Mouse (Mus musculus) heart, embryonic 12.5 days (tissue): ENCODE data around the gene Ube2v1. TPM values are rescaled to one million over a fixed set of nuclear protein-coding genes. Genes with fewer than 3 reads are reported as not detected.
A peak's percentile ranks its signal among the peaks of the same experiment; 100 is the strongest.

Source experiments
- ATAC-seq: fragments of 200-750 bp; cut with Nextera tagmentation; 2 replicates; pipeline ENCODE4 v1.8.0; 2017; ENCODE audit warnings: moderate TSS enrichment, moderate library complexity; ENCODE audit not compliant: insufficient number of reproducible peaks, low FRiP score
- H3K27ac ChIP-seq: fragments of 300-500 bp; sonication (generic); 2 replicates; pipeline ENCODE4 v1.5.1; 2016; ENCODE audit warnings: mild to moderate bottlenecking, moderate library complexity; ENCODE audit not compliant: poor library complexity, severe bottlenecking
- H3K27me3 ChIP-seq: fragments of 300-500 bp; sonication (generic); replicated peaks from 2 replicates; pipeline ENCODE4 v1.6.1; 2016; ENCODE audit warnings: mild to moderate bottlenecking, moderate library complexity
- H3K36me3 ChIP-seq: fragments of 300-500 bp; sonication (generic); 2 replicates; pipeline ENCODE4 v1.6.1; 2016; ENCODE audit warnings: mild to moderate bottlenecking, moderate library complexity
- H3K4me1 ChIP-seq: fragments of 300-500 bp; sonication (generic); replicated peaks from 2 replicates; pipeline ENCODE4 v1.6.1; 2016; ENCODE audit warnings: mild to moderate bottlenecking
- H3K4me2 ChIP-seq: fragments of 300-500 bp; sonication (generic); 2 replicates; pipeline ENCODE4 v1.6.1; 2016; ENCODE audit warnings: mild to moderate bottlenecking, moderate library complexity
- H3K4me3 ChIP-seq: fragments of 300-500 bp; sonication (generic); 2 replicates; pipeline ENCODE4 v1.5.1; 2016; ENCODE audit warnings: mild to moderate bottlenecking
- H3K9ac ChIP-seq: fragments of 300-500 bp; sonication (generic); 2 replicates; pipeline ENCODE4 v1.6.1; 2016; ENCODE audit warnings: mild to moderate bottlenecking, moderate library complexity
- H3K9me3 ChIP-seq: fragments of 300-500 bp; sonication (generic); replicated peaks from 2 replicates; pipeline ENCODE4 v1.6.1; 2016; ENCODE audit warnings: mild to moderate bottlenecking, moderate library complexity
- WGBS: fragments of 180-500 bp; shearing (Covaris S2); methylation state at CpG from one replicate; pipeline ENCODE4 v1.1.7; 2016; 5-methylcytosine and 5-hydroxymethylcytosine counted together
- polyA plus RNA-seq: library from polyadenylated mRNA; unstranded; fragments of >200 nt; fragmentation: Nextera tagmentation; extraction: Ambion mirVana; gene quantifications from 2 replicates; pipeline ENCODE4 v1.2.1, GENCODE M21; 2016

Gene Ube2v1
- polyA plus RNA-seq, 1 experiment from 2014 or later: 216 TPM

GRCm38 (mm10) chr2:167588774-167589577 lies 42.9 kb downstream of the Ube2v1 start:
- Histone ChIP-seq H3K4me1 (peaks cover 43% of the 10 kb centered on the region), H3K4me3 (peak overlapping the region; percentile 32), H3K36me3 (no peaks in the 10 kb centered on the region), H3K27me3 (no peaks in the 10 kb centered on the region), H3K9ac (peak overlapping the region; percentile 55), H3K9me3 (no peaks in the 10 kb centered on the region), H3K27ac (peak overlapping the region; percentile 63), H3K4me2 (peak overlapping the region; percentile 64)
- peak; percentile 69 for ATAC-seq
- 12% methylated on average over 21 of the region's 21 CpGs for WGBS

- no peaks in the 10 kb centered on the region for H3K9me3 ChIP-seq
- no peak overlapping the region for H3K27ac ChIP-seq
- no peak overlapping the region for H3K4me3 ChIP-seq
- H3K36me3 ChIP-seq: no peaks in the 10 kb centered on the region
- peaks cover 59% of the 10 kb centered on the region for H3K4me1 ChIP-seq
- no peak overlapping the region for H3K4me2 ChIP-seq
- no peak for ATAC-seq
- no peaks in the 10 kb centered on the region for H3K27me3 ChIP-seq
- H3K9ac ChIP-seq: no peak overlapping the region
- WGBS: 37% methylated on average over 9 of the region's 9 CpGs
These were observed 44.9 kb downstream of the Ube2v1 start for GRCm38 (mm10) chr2:167586976-167587375.

- Histone ChIP-seq H3K27me3 (no peaks in the 10 kb centered on the region), H3K4me1 (peaks cover 66% of the 10 kb centered on the region), H3K4me2 (no peak overlapping the region), H3K9ac (peak overlapping the region; percentile 37), H3K36me3 (no peaks in the 10 kb centered on the region), H3K9me3 (no peaks in the 10 kb centered on the region), H3K27ac (peak overlapping the region; percentile 50; the same call in 1 of the 2 replicates), H3K4me3 (no peak overlapping the region)
- no peak for ATAC-seq
- 21% methylated on average over 8 of the region's 8 CpGs for WGBS
These were observed 45.9 kb downstream of the Ube2v1 start for GRCm38 (mm10) chr2:167586041-167586440.

GRCm38 (mm10) chr2:167585273-167585672 lies 46.6 kb downstream of the Ube2v1 start:
- 65% methylated on average over 2 of the region's 2 CpGs for WGBS
- no peak overlapping the region for H3K4me3 ChIP-seq
- no peaks in the 10 kb centered on the region for H3K36me3 ChIP-seq
- H3K27me3 ChIP-seq: no peaks in the 10 kb centered on the region
- H3K4me2 ChIP-seq: no peak overlapping the region
- ATAC-seq: no peak
- no peaks in the 10 kb centered on the region for H3K9me3 ChIP-seq
- peak overlapping the region; percentile 50; the same call in 1 of the 2 replicates for H3K27ac ChIP-seq
- H3K9ac ChIP-seq: no peak overlapping the region
- peaks cover 66% of the 10 kb centered on the region for H3K4me1 ChIP-seq

GRCm38 (mm10) chr2:167583161-167583952 lies 48.5 kb downstream of the Ube2v1 start:
- H3K27me3 ChIP-seq: no peaks in the 10 kb centered on the region
- peak overlapping the region; percentile 48 for H3K27ac ChIP-seq
- 25% methylated on average over 10 of the region's 10 CpGs for WGBS
- no peak overlapping the region for H3K4me3 ChIP-seq
- H3K9ac ChIP-seq: 0 out of 2 replicates have a peak overlapping the region, but pooled peaks have one; percentile 4
- H3K4me1 ChIP-seq: peaks cover 59% of the 10 kb centered on the region
- H3K36me3 ChIP-seq: no peaks in the 10 kb centered on the region
- no peak overlapping the region for H3K4me2 ChIP-seq
- H3K9me3 ChIP-seq: no peaks in the 10 kb centered on the region
- peak; percentile 61 for ATAC-seq

- Histone ChIP-seq H3K27ac (no peak overlapping the region), H3K9ac (no peak overlapping the region), H3K4me2 (no peak overlapping the region), H3K36me3 (no peaks in the 10 kb centered on the region), H3K4me1 (peaks cover 27% of the 10 kb centered on the region), H3K27me3 (no peaks in the 10 kb centered on the region), H3K4me3 (no peak overlapping the region), H3K9me3 (no peaks in the 10 kb centered on the region)
- 46% methylated on average over 5 of the region's 5 CpGs for WGBS
- no peak for ATAC-seq
These were observed 53.4 kb downstream of the Ube2v1 start for GRCm38 (mm10) chr2:167578521-167578920.

- Histone ChIP-seq H3K4me3 (no peak overlapping the region), H3K36me3 (no peaks in the 10 kb centered on the region), H3K27ac (no peak overlapping the region), H3K9ac (no peak overlapping the region), H3K9me3 (no peaks in the 10 kb centered on the region), H3K4me1 (peaks cover 15% of the 10 kb centered on the region), H3K4me2 (no peak overlapping the region), H3K27me3 (no peaks in the 10 kb centered on the region)
- ATAC-seq: no peak
- 58% methylated on average over 9 of the region's 9 CpGs for WGBS
These were observed 54.6 kb downstream of the Ube2v1 start for GRCm38 (mm10) chr2:167577186-167577785.

- Histone ChIP-seq H3K4me2 (no peak overlapping the region), H3K9ac (no peak overlapping the region), H3K36me3 (no peaks in the 10 kb centered on the region), H3K4me1 (peaks cover 4% of the 10 kb centered on the region; the same call in 1 of the 2 replicates), H3K27me3 (no peaks in the 10 kb centered on the region), H3K4me3 (no peak overlapping the region), H3K27ac (no peak overlapping the region), H3K9me3 (no peaks in the 10 kb centered on the region)
- WGBS: 70% methylated on average over 8 of the region's 8 CpGs
- no peak for ATAC-seq
These were observed 55.7 kb downstream of the Ube2v1 start for GRCm38 (mm10) chr2:167576121-167576620.

- no peaks in the 10 kb centered on the region for H3K36me3 ChIP-seq
- ATAC-seq: no peak
- WGBS: 90% methylated on average over 7 of the region's 7 CpGs
These were observed 56.3 kb downstream of the Ube2v1 start for GRCm38 (mm10) chr2:167575581-167575980.

GRCm38 (mm10) chr2:167574814-167575213 lies 57.1 kb downstream of the Ube2v1 start:
- H3K9ac ChIP-seq: no peak overlapping the region
- WGBS: 60% methylated on average over 9 of the region's 9 CpGs
- no peak for ATAC-seq
- H3K27me3 ChIP-seq: no peaks in the 10 kb centered on the region
- H3K36me3 ChIP-seq: no peaks in the 10 kb centered on the region
- peaks cover 16% of the 10 kb centered on the region for H3K4me1 ChIP-seq
- no peak overlapping the region for H3K4me3 ChIP-seq
- H3K9me3 ChIP-seq: no peaks in the 10 kb centered on the region
- no peak overlapping the region for H3K27ac ChIP-seq
- no peak overlapping the region for H3K4me2 ChIP-seq

More at GRCm38 (mm10) chr2:167575581-167575980, 56.3 kb downstream of the Ube2v1 start:
- no peak overlapping the region for H3K9ac ChIP-seq
- no peak overlapping the region for H3K27ac ChIP-seq
- no peaks in the 10 kb centered on the region for H3K27me3 ChIP-seq
- peaks cover 8% of the 10 kb centered on the region; the same call in 1 of the 2 replicates for H3K4me1 ChIP-seq
- H3K4me3 ChIP-seq: no peak overlapping the region
- H3K9me3 ChIP-seq: no peaks in the 10 kb centered on the region
- H3K4me2 ChIP-seq: no peak overlapping the region
